Mouse (Mus musculus): ENCODE data around the gene Mmp12. TPM values are rescaled to one million over a fixed set of nuclear protein-coding genes. Genes with fewer than 3 reads are reported as not detected.

Gene Mmp12
- polyA plus RNA-seq, 1 experiment from 2014 or later, result not detected

Other genes with a start within 250 kb of the Mmp12 start
- gene Dync2h1, start 159.9 kb upstream of the Mmp12 start, polyA plus RNA-seq (2014; fragmentation: Nextera tagmentation; extraction: Ambion mirVana), result 18.2 and 26.3 TPM in 2 replicates
- gene Dcun1d5, start 159.9 kb upstream of the Mmp12 start, polyA plus RNA-seq (2014; fragmentation: Nextera tagmentation; extraction: Ambion mirVana), result 118 TPM in 2 replicates
- 0.08 TPM in 1 of 2 replicates, not detected in the other for gene Mmp13, start 71.9 kb upstream of the Mmp12 start, polyA plus RNA-seq (2014; fragmentation: Nextera tagmentation; extraction: Ambion mirVana)
- gene Mmp1b, start 43.7 kb downstream of the Mmp12 start, polyA plus RNA-seq (2014; fragmentation: Nextera tagmentation; extraction: Ambion mirVana), result not detected in 2 replicates
- gene Mmp3, start 101.4 kb downstream of the Mmp12 start, polyA plus RNA-seq (2014; fragmentation: Nextera tagmentation; extraction: Ambion mirVana), result not detected in 2 replicates
- gene Mmp10, start 158.0 kb downstream of the Mmp12 start, polyA plus RNA-seq (2014; fragmentation: Nextera tagmentation; extraction: Ambion mirVana), result not detected in 2 replicates
- not detected in 2 replicates for gene Mmp8, start 214.1 kb downstream of the Mmp12 start, polyA plus RNA-seq (2014; fragmentation: Nextera tagmentation; extraction: Ambion mirVana)
- gene Mmp27, start 227.0 kb downstream of the Mmp12 start, polyA plus RNA-seq (2014; fragmentation: Nextera tagmentation; extraction: Ambion mirVana), result not detected in 2 replicates